Mouse (Mus musculus): Measurements from ENCODE around the gene Olfr788. TPM values are rescaled to one million over a fixed set of nuclear protein-coding genes. Genes with fewer than 3 reads are reported as not detected.

Gene Olfr788
- polyA plus RNA-seq (2017; shearing (Covaris generic)): 0.10 TPM

GRCm38 (mm10) chr10:129470698-129471097 lies at the start of gene Olfr788:
Gene Olfr788, plus strand, starts transcription at chr10:129470998.

GRCm38 (mm10) chr10:129427006-129427405 lies 43.8 kb upstream of the Olfr788 start, which contains the start of gene Olfr786:
Gene Olfr786, plus strand, starts transcription at chr10:129427306.

GRCm38 (mm10) chr10:129461562-129461961 lies 9.2 kb upstream of the Olfr788 start, which contains the start of gene Olfr787:
Gene Olfr787, plus strand, starts transcription at chr10:129461862.

GRCm38 (mm10) chr10:129484452-129484851 lies 13.7 kb downstream of the Olfr788 start, which contains the start of gene Olfr789:
Gene Olfr789, plus strand, starts transcription at chr10:129484752.

GRCm38 (mm10) chr10:129498192-129498591 lies 27.4 kb downstream of the Olfr788 start, which contains the start of gene Olfr790:
Gene Olfr790, plus strand, starts transcription at chr10:129498492.

GRCm38 (mm10) chr10:129521492-129521891 lies 50.7 kb downstream of the Olfr788 start, which contains the start of gene Olfr791:
Gene Olfr791, plus strand, starts transcription at chr10:129521792.

Other genes with a start within 250 kb of the Olfr788 start
- not detected for gene Olfr774, start 234.8 kb upstream of the Olfr788 start, polyA plus RNA-seq (2017; shearing (Covaris generic))
- gene Olfr775, start 222.6 kb upstream of the Olfr788 start, polyA plus RNA-seq (2017; shearing (Covaris generic)): not detected
- not detected for gene Olfr776, start 211.9 kb upstream of the Olfr788 start, polyA plus RNA-seq (2017; shearing (Covaris generic))
- not detected for gene Olfr777, start 199.5 kb upstream of the Olfr788 start, polyA plus RNA-seq (2017; shearing (Covaris generic))
- gene Olfr780, start 152.9 kb upstream of the Olfr788 start, polyA plus RNA-seq (2017; shearing (Covaris generic)): not detected
- not detected for gene Olfr781, start 142.1 kb upstream of the Olfr788 start, polyA plus RNA-seq (2017; shearing (Covaris generic))
- not detected for gene Olfr782, start 122.1 kb upstream of the Olfr788 start, polyA plus RNA-seq (2017; shearing (Covaris generic))
- gene Olfr784, start 86.9 kb upstream of the Olfr788 start, polyA plus RNA-seq (2017; shearing (Covaris generic)): not detected
- gene Olfr785, start 65.6 kb upstream of the Olfr788 start, polyA plus RNA-seq (2017; shearing (Covaris generic)): not detected
- not detected for gene Olfr786, start 43.7 kb upstream of the Olfr788 start, polyA plus RNA-seq (2017; shearing (Covaris generic))
- 0.12 TPM for gene Olfr787, start 9.1 kb upstream of the Olfr788 start, polyA plus RNA-seq (2017; shearing (Covaris generic))
- gene Olfr789, start 13.8 kb downstream of the Olfr788 start, polyA plus RNA-seq (2017; shearing (Covaris generic)): not detected
- not detected for gene Olfr790, start 27.5 kb downstream of the Olfr788 start, polyA plus RNA-seq (2017; shearing (Covaris generic))
- gene Olfr791, start 50.8 kb downstream of the Olfr788 start, polyA plus RNA-seq (2017; shearing (Covaris generic)): not detected
- gene Olfr792, start 68.2 kb downstream of the Olfr788 start, polyA plus RNA-seq (2017; shearing (Covaris generic)): not detected
- gene Olfr794, start 96.7 kb downstream of the Olfr788 start, polyA plus RNA-seq (2017; shearing (Covaris generic)): not detected
- gene Olfr796, start 141.6 kb downstream of the Olfr788 start, polyA plus RNA-seq (2017; shearing (Covaris generic)): not detected
- gene Olfr798, start 156.9 kb downstream of the Olfr788 start, polyA plus RNA-seq (2017; shearing (Covaris generic)): 0.14 TPM
- not detected for gene Olfr799, start 166.5 kb downstream of the Olfr788 start, polyA plus RNA-seq (2017; shearing (Covaris generic))
- not detected for gene Olfr800, start 186.7 kb downstream of the Olfr788 start, polyA plus RNA-seq (2017; shearing (Covaris generic))
- not detected for gene Olfr801, start 202.9 kb downstream of the Olfr788 start, polyA plus RNA-seq (2017; shearing (Covaris generic))
- gene Olfr802, start 217.2 kb downstream of the Olfr788 start, polyA plus RNA-seq (2017; shearing (Covaris generic)): not detected
- not detected for gene Olfr803, start 223.3 kb downstream of the Olfr788 start, polyA plus RNA-seq (2017; shearing (Covaris generic))
- not detected for gene Olfr804, start 232.2 kb downstream of the Olfr788 start, polyA plus RNA-seq (2017; shearing (Covaris generic))

Measured in effector memory CD4-positive, alpha-beta T cell, adult 5 months (primary cell).